Mouse (Mus musculus) retina, postnatal 1 day (tissue): ENCODE measurements around the gene Ei24.

Experiments
- DNase-seq: peaks from one replicate; pipeline ENCODE4 v3.0.0-alpha.2; 2012

The Ei24 gene

DNA sequence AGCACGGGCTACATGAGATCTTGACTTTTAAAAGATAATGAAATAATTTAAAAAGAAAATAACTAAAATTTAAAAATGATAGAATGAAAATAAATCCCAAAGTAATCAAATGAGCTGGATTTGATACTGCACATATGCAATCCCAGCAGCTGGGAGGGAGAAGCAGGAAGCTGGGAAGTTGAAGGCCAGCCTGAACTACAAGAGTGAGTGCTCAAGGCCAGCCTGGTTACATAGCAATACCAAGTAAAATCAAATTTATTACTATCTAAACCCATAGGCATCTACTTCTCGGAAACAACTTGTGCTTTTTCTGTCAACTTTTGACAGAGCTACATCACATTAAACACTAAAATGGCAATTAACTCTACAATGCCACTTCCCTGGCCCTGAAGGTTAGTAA lies 13.3 kb downstream of the Ei24 start:
- DNase-seq = no peak

DNA sequence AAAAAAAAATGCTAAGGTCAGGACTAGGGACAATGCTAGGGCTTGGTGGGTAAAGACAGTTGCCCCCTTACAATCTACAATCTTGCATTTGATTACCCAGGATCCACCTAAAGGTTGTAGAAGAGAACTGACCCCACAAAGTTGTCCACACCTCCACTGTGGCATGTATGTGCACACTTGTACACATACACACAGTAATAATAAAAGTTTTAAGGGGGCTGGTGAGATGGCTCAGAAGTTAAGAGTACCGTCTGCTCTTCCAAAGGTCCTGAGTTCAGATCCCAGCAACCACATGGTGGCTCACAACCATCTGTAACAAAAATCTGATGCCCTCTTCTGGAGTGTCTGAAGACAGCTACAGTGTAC lies 28.2 kb downstream of the Ei24 start:
- no peak for DNase-seq

GRCm38 (mm10) chr9:36768156-36769047 lies 28.8 kb downstream of the Ei24 start:
- no peak for DNase-seq

DNA sequence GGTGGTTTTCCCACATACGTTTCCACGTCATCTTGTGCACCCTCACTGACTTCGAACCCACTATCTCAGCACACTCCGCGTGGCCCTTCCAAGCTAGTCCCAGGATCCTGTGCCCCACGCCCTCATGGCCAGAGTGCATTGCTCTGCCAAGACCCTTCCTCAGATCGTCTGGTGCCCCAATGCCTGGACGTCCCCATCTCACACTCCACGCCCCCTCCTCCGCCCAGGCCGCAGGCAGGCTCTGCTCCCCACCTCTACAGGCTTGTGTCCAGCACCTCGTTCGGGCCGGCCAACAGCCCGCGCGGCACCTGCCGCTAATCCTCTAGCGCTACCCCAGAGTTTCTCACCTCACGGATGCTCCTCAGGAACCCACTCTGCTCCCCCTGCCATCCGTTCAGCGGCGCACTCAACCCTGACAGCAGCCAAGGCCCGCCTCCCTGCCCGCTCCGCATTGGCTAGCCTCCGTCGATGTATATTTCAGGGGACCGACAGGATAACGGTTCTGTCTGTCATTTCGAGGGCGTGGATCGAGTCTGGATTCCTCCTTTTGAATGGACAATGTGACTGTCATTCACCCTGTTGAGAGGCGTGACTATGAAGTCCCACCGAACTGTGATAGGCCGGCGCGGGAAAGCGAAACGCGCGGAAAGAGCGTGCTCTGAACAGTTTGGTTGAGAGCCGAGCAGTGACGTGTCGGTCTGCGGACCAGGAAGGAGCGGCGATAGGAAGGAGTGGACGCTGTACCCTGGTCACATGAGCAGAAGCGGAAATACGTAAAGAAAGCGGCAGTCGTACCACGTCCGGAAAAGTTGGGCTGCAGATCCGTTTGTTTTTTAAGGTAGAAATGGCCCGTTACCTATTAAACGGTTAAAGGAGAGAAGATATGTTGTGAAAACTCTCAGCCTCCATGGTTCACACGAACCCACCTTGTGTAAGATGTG lies 29.7 kb downstream of the Ei24 start, which contains the start of gene Stt3a:
Gene Stt3a (minus strand): TSS at position 477 of the 941 bp plus-strand sequence.
- DNase-seq = peak; percentile 100

- DNase-seq = no peak
These were observed 32.8 kb downstream of the Ei24 start for GRCm38 (mm10) chr9:36764378-36764777.
